Mouse (Mus musculus): Measurements from ENCODE around the gene Rgs6. TPM values are rescaled to one million over a fixed set of nuclear protein-coding genes. Genes with fewer than 3 reads are reported as not detected.

Rgs6 gene
- polyA plus RNA-seq, 1 experiment from 2014 or later = 0.36 TPM

DNA sequence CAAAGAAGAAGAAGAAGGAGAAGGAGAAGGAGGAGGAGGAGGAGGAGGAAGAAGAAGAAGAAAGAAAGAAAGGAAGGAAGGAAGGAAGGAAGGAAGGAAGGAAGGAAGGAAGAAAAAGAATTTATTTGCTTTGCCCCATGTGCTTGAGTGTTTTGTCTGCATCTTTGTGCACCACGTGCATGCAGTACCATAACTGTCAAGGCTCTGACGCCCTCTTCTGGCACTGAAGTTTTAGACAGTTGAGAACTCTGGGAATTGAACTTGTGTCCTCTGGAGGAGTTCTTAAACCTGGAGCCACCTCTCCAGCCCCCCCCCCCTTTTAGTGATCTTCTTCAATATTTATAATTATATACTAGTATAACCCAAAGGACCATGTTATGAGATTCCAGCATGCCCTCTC is 426.8 kb downstream of the Rgs6 start:
- ATAC-seq (ENCODE audit: low read depth) (no peak), DNase-seq (no peak)
- H3K36me3 ChIP-seq = no peaks in the 10 kb centered on the region
- H3K9me3 ChIP-seq (replicated peaks) = no peaks in the 10 kb centered on the region
- H3K9ac ChIP-seq = no peak overlapping the region
- H3K4me2 ChIP-seq = no peak overlapping the region
- no peak overlapping the region for H3K27ac ChIP-seq
- no peaks in the 10 kb centered on the region for H3K27me3 ChIP-seq
- no peak overlapping the region for H3K4me3 ChIP-seq (replicated peaks)
- H3K4me1 ChIP-seq (replicated peaks) = no peaks in the 10 kb centered on the region
- 27% methylated on average over 2 of the region's 2 CpGs for WGBS (ENCODE audit: insufficient replicate concordance)

DNA sequence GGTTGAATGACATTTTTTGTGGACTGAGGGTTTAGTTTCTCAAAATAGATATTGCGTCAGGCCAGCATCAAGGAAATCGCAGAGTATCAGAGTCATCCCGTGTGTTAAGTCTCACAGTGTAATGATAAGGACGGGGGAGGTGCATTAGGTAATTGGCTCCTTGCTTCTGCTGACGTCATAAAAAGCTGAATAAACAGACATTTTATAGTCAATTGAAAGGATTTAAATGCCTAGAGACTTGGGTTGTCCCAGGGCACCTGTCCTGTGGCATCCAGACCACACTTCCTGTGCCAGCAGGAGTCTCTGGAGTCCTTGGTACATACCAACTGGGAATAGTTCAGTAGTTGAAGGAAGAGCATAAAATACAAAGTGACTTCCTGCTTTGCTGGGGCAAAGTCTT is 427.3 kb downstream of the Rgs6 start:
- Histone ChIP-seq H3K4me3 (replicated peaks) (no peak overlapping the region), H3K9me3 (replicated peaks) (no peaks in the 10 kb centered on the region), H3K27me3 (no peaks in the 10 kb centered on the region), H3K4me1 (replicated peaks) (no peaks in the 10 kb centered on the region), H3K9ac (no peak overlapping the region), H3K4me2 (no peak overlapping the region), H3K27ac (no peak overlapping the region), H3K36me3 (no peaks in the 10 kb centered on the region)
- ATAC-seq (ENCODE audit: low read depth) = no peak
- WGBS (ENCODE audit: insufficient replicate concordance) = 42% methylated on average over 5 of the region's 5 CpGs
- DNase-seq = no peak

DNA sequence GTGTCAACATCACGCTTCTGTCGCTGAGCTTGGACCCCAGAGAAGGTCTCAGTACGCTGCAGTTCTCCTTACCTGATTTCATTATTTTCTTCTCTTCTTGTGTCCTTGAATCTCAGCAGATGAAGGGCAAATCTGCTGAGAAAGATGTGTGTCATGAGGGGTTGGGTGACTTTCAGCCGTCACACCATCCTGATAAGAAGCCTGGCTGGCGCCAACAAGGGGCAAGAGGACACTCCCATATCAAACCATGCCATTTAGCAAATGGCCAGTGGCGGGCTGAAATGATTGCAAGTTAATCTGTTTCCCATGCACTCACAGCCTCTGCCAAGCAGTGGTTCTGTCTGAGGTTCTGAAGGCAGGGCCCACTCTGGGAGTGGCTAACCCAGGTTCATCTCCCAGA is 428.4 kb downstream of the Rgs6 start:
- WGBS (ENCODE audit: insufficient replicate concordance) = 46% methylated on average over 6 of the region's 6 CpGs
- ATAC-seq (ENCODE audit: low read depth) (no peak), DNase-seq (no peak)
- no peak overlapping the region for H3K4me3 ChIP-seq (replicated peaks)
- H3K4me2 ChIP-seq = no peak overlapping the region
- no peak overlapping the region for H3K27ac ChIP-seq
- no peaks in the 10 kb centered on the region for H3K27me3 ChIP-seq
- no peak overlapping the region for H3K9ac ChIP-seq
- no peaks in the 10 kb centered on the region for H3K4me1 ChIP-seq (replicated peaks)
- no peaks in the 10 kb centered on the region for H3K36me3 ChIP-seq
- H3K9me3 ChIP-seq (replicated peaks) = no peaks in the 10 kb centered on the region

DNA sequence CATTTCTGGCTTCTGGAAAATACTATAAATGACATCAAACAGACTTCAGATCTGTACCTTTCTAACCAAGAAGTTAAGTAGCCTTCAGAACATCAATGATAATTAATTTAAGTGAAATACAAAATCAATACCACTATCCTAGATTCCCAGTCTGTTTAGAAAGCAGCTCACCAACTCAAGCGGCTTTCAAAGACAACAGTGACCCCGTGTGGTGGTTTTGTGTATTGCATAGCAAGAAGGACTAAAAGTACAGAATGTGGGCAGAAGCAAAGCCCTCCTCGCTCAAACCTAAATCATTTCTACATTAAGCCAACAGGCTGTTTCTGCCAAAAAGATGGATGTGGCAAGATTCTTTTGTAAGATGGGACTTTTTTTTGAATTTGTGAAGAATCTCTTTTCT is 429.9 kb downstream of the Rgs6 start:
- no peak overlapping the region for H3K27ac ChIP-seq
- DNase-seq = peak; percentile 37
- 6% methylated on average over 3 of the region's 3 CpGs for WGBS (ENCODE audit: insufficient replicate concordance)
- no peaks in the 10 kb centered on the region for H3K27me3 ChIP-seq
- ATAC-seq (ENCODE audit: low read depth) = no peak
- H3K4me3 ChIP-seq (replicated peaks) = no peak overlapping the region
- no peaks in the 10 kb centered on the region for H3K4me1 ChIP-seq (replicated peaks)
- H3K9me3 ChIP-seq (replicated peaks) = no peaks in the 10 kb centered on the region
- H3K9ac ChIP-seq = no peak overlapping the region
- no peaks in the 10 kb centered on the region for H3K36me3 ChIP-seq
- H3K4me2 ChIP-seq = no peak overlapping the region

DNA sequence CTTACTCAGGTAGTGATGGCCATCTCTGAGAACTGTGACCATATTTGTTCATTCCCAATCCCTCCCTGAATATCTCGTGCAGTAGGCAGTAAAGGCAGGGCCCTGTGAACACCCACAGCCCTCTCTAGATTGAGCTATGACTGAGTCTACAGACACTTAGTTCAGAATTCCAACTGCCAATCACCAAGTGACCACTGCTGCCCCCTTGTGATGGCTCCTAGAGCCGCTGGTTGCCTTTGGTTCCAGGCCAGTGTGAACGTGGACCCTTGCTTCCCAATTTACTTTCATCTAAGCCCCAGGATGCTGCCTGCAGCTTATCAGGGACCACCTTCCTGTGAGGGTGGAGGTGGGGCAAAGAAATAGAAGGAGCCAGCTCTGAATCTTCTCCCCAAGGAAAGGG is 438.9 kb downstream of the Rgs6 start:
- H3K27ac ChIP-seq = no peak overlapping the region
- H3K27me3 ChIP-seq = no peaks in the 10 kb centered on the region
- no peak for DNase-seq
- H3K9me3 ChIP-seq (replicated peaks) = no peaks in the 10 kb centered on the region
- H3K4me1 ChIP-seq (replicated peaks) = no peaks in the 10 kb centered on the region
- H3K36me3 ChIP-seq = no peaks in the 10 kb centered on the region
- H3K4me2 ChIP-seq = no peak overlapping the region
- no peak overlapping the region for H3K4me3 ChIP-seq (replicated peaks)
- whole genome bisulfite sequencing (ENCODE audit: insufficient replicate concordance) = 33% methylated on average over 3 of the region's 3 CpGs
- ATAC-seq (ENCODE audit: low read depth) = no peak
- no peak overlapping the region for H3K9ac ChIP-seq

DNA sequence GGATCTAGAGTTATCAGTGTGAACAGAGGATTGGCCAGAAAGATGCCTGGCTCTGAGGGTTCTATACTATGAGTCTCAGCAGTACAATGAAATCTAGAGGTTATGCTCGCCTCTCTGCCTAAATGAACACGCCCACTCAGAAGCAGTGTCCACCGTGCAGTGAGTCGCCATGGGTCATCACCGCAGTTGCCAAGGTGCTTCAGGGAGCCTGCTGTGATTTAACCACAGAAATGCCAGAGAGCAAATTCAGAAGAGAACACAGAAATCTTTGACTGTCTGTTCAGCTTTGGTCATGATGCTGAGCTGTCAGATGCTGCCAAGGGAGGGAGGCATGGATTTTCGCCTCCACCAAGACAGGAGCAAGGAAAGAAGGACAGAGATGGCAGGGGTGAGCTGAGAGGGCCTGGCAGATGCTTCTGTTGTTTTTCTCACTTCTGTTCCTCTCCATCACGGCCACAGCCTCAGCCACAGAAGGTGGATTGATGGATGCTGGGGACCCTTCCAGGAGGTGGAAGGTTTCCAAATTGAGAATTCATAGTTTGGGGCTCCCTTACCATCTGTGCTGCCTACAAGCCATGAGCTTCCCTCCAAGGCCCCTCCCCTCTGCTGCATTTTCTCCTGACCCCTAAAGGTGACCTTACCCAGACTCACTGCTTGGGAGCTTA is 445.2 kb downstream of the Rgs6 start:
- no peak for ATAC-seq (ENCODE audit: low read depth)
- H3K27ac ChIP-seq = no peak overlapping the region
- WGBS (ENCODE audit: insufficient replicate concordance) = 60% methylated on average over 7 of the region's 7 CpGs

DNA sequence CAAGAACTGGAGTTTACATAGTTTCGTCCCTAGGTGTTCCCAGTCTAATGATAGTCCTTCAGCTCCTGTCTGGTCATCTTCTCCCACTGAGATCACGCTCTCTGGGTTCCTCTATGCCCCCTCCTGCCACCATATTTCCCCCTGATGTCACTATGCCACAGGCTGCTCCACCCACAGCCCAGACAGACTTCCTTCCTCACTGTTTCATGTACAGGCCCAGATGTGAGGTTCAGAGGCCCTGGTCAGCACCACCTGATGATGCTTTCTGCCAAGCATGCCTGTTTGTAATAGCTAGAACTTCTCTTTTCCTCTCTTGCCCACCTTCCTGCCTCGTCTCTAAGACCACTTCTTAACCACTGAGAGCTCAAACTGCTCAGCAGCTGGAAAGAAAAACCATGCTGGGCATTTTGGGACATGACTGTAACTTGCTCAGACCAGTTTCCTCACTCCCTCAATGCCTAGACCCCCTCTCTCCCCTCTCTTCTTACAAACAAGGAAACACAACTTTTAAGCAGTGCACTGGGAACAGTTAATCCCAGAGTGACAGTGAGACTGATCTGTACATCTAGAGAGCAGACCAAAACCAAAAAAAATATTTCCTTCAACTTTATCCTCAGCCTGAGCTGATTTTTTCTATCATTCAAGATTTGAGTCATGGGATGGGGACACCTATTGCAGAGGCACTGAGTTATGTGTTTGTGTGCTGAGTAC is 446.9 kb downstream of the Rgs6 start:
- 45% methylated on average over 3 of the region's 3 CpGs for WGBS (ENCODE audit: insufficient replicate concordance)
- Histone ChIP-seq H3K9ac (no peak overlapping the region), H3K4me3 (replicated peaks) (no peak overlapping the region), H3K4me2 (no peak overlapping the region), H3K9me3 (replicated peaks) (no peaks in the 10 kb centered on the region), H3K4me1 (replicated peaks) (0 out of 2 replicates have a peak, but pooled peaks cover 4% of the 10 kb centered on the region), H3K27me3 (no peaks in the 10 kb centered on the region), H3K36me3 (no peaks in the 10 kb centered on the region), H3K27ac (no peak overlapping the region)
- ATAC-seq (ENCODE audit: low read depth) (no peak), DNase-seq (no peak)

More for the DNA sequence above, 445.2 kb downstream of the Rgs6 start:
- DNase-seq = no peak
- no peak overlapping the region for H3K4me2 ChIP-seq
- H3K9me3 ChIP-seq (replicated peaks) = no peaks in the 10 kb centered on the region
- no peak overlapping the region for H3K9ac ChIP-seq
- no peaks in the 10 kb centered on the region for H3K36me3 ChIP-seq
- no peak overlapping the region for H3K4me3 ChIP-seq (replicated peaks)
- no peaks in the 10 kb centered on the region for H3K27me3 ChIP-seq
- no peaks in the 10 kb centered on the region for H3K4me1 ChIP-seq (replicated peaks)

DNA sequence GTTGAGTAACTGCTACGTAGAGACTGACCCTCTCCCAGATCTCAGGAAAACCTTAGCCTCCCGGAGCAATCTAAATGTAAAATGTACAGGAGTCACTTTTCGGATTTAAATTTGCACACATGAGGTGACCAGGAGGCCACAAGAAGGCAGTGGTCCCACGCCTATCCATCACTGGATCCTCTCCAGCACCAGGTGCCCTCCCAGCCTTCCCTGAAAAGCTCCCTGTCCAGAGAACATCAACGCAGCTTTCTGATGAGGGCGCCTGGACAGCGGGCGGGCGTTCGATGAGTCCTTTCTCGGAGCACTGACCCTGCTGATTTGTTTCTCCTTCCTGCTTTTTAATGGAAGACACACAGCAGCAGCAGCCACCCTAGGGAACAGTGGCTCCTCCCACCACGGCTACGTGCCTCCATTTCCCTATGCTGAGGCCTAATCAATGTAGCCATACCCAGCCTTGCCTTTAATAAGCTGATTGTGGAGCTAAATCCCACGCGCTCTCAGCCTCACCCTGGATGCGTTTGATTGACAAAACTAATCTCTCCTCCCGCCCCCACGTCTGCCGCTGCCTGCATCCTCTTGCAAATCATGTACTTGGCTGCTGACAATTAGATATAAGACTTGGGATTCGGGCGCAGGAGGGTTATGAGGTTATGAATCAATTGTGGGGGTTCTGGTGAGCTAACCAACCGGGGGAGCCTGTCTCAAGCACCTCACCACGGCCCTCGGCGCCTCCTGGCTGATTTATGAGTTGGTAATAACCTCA is 449.9 kb downstream of the Rgs6 start:
- H3K9ac ChIP-seq = no peak overlapping the region
- 0 out of 2 replicates have a peak, but pooled peaks cover 4% of the 10 kb centered on the region for H3K4me1 ChIP-seq (replicated peaks)
- ATAC-seq (ENCODE audit: low read depth) = no peak
- no peak overlapping the region for H3K4me2 ChIP-seq
- H3K27ac ChIP-seq = no peak overlapping the region
- H3K36me3 ChIP-seq = no peaks in the 10 kb centered on the region
- H3K9me3 ChIP-seq (replicated peaks) = no peaks in the 10 kb centered on the region
- H3K4me3 ChIP-seq (replicated peaks) = no peak overlapping the region
- 64% methylated on average over 25 of the region's 25 CpGs for whole genome bisulfite sequencing (ENCODE audit: insufficient replicate concordance)
- no peaks in the 10 kb centered on the region for H3K27me3 ChIP-seq
- DNase-seq = no peak

DNA sequence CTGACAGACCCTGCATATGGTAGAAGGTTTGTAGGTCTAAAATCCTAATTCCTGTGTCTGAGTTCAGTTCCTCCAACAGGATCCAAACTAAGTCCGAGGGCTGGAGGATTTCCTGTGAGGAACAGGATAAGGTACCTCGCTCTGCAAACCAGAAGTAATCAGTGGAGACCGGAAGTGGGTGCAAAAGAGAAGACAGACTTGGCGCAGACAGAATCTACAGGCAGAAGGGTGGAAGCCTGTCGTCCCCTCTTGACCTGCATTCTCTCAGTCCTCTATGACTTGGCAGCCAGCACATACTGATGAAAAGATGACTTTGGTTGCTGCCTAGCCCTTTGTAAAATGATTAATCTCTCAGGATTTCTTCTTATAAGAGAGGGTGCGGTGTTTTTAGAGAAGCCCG is 450.7 kb downstream of the Rgs6 start:
- Histone ChIP-seq H3K27me3 (no peaks in the 10 kb centered on the region), H3K9ac (no peak overlapping the region), H3K27ac (no peak overlapping the region), H3K4me3 (replicated peaks) (no peak overlapping the region), H3K36me3 (no peaks in the 10 kb centered on the region), H3K9me3 (replicated peaks) (no peaks in the 10 kb centered on the region), H3K4me1 (replicated peaks) (0 out of 2 replicates have a peak, but pooled peaks cover 4% of the 10 kb centered on the region), H3K4me2 (no peak overlapping the region)
- ATAC-seq (ENCODE audit: low read depth) (no peak), DNase-seq (no peak)
- WGBS (ENCODE audit: insufficient replicate concordance) = 26% methylated on average over 7 of the region's 7 CpGs

DNA sequence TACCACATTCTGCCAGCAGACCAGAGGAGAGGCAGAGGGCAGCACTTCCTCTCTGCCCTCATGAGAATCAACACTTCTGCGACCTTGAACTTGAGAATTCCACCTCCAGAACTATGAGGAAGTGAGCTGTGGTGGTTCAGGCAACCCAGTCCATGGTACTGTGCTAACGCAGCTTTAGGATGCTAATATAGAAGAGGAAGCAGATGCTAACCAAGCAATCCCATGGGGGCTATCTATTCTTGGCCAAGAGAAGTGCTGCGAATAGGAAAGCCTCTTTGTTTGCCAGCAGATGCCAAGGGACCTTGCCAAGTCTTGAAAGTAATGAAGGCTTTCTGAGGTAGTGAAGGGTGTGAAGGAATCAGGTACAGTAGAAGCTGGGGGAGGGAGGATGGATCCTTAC is 451.8 kb downstream of the Rgs6 start:
- Histone ChIP-seq H3K36me3 (no peaks in the 10 kb centered on the region), H3K27ac (no peak overlapping the region), H3K27me3 (no peaks in the 10 kb centered on the region), H3K4me3 (replicated peaks) (no peak overlapping the region), H3K9me3 (replicated peaks) (no peaks in the 10 kb centered on the region), H3K9ac (no peak overlapping the region), H3K4me2 (no peak overlapping the region), H3K4me1 (replicated peaks) (0 out of 2 replicates have a peak, but pooled peaks cover 4% of the 10 kb centered on the region)
- WGBS (ENCODE audit: insufficient replicate concordance) = 20% methylated on average over 3 of the region's 3 CpGs
- no peak for DNase-seq
- no peak for ATAC-seq (ENCODE audit: low read depth)

DNA sequence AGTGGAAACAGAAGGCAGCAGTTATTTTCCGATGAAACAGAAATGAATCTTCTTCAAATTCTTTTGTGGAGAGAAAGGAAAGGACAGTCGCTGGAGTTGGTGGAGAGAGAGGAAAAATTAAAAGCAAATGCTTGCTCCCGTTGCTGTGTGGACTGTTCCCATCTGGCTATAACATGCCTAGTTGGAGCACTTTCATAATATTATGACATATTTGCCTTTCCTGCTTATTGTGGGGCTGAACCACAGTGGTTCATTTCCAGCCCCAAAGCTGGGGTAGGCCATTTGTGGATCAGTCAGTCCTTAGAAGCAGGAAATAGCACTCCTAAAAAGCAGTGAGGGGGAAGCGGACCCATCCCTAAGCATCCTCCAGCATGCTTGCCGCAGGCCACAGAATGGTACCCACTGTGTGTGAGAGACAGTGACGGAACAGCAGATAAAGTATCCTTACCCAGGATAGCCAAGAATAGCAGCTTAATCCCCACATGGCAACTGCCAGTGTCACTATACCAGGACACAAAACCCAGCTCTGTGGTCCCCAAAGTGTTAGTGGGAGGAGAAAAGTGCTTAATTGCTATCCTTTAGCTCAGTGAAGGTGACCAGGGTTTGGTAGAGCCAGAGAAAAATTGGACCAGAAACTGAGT is 456.0 kb downstream of the Rgs6 start:
- Histone ChIP-seq H3K36me3 (no peaks in the 10 kb centered on the region), H3K4me3 (replicated peaks) (no peak overlapping the region), H3K9ac (no peak overlapping the region), H3K27me3 (no peaks in the 10 kb centered on the region), H3K4me1 (replicated peaks) (0 out of 2 replicates have a peak, but pooled peaks cover 4% of the 10 kb centered on the region), H3K4me2 (no peak overlapping the region), H3K9me3 (replicated peaks) (no peaks in the 10 kb centered on the region), H3K27ac (no peak overlapping the region)
- DNase-seq = no peak
- WGBS (ENCODE audit: insufficient replicate concordance) = 65% methylated on average over 6 of the region's 6 CpGs
- no peak for ATAC-seq (ENCODE audit: low read depth)
